Mouse (Mus musculus): ENCODE measurements around the gene Kat7.

DNA sequence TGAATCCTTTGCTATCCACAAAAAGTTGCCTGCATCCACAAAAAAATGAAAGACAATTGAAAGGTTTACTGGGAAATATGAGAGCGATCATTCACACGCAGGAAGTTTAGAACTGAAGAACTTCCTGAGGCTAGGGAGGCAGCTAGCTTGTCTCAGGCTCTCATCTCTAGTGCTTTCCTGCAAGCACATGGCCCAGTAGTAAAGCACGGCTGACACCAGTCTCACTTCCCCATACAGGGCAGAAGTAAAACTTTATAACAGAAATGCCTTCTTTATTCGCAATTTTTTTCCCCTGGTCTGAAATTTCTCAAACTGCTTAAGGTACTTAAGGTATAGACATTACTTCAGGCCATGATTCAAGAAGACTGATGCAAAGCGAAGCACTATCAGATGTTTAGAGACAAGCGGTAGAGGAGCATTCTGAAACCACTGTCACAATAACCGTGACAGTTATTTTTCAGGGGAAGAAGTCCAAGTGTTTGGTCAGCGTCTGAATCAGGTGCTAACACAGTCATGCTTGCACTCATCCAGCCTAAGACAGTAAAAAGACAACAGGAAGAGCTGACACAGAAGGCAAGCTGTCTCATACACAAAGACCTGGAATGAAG is 16.9 kb downstream of the Kat7 start:
- TF ChIP-seq CTCF (IDR thresholded peaks at IDR 0.05; ENCODE audit: insufficient read depth, low read depth, low read length) (no peak), POLR2A (IDR thresholded peaks at IDR 0.05; ENCODE audit: insufficient read depth, low read depth, low read length) (no peak)
